Mouse (Mus musculus): ENCODE results near the gene Pef1.

- no peak for TF ChIP-seq CTCF (conservative IDR thresholded peaks at IDR 0.05; ENCODE audit: insufficient read depth, insufficient read length, low read depth, low read length)
- no peak for TF ChIP-seq POLR2A (IDR thresholded peaks at IDR 0.05; ENCODE audit: low read depth, low read length)
Measured at GRCm38 (mm10) chr4:130166592-130166991, 64.2 kb downstream of the Pef1 start.
